Mouse (Mus musculus) intestine, embryonic 16.5 days (tissue): Measurements from ENCODE around the gene P4htm. TPM values are rescaled to one million over a fixed set of nuclear protein-coding genes. Genes with fewer than 3 reads are reported as not detected.

ENCODE experiments used
- ATAC-seq: fragments of 200-750 bp; cut with Nextera tagmentation; 2 replicates; pipeline ENCODE4 v1.8.0; 2017; ENCODE audit warnings: moderate TSS enrichment, moderate library complexity
- H3K27ac ChIP-seq: fragments of 300-500 bp; sonication (generic); 2 replicates; pipeline ENCODE4 v1.5.1; 2014; ENCODE audit warnings: mild to moderate bottlenecking, low read length
- H3K27me3 ChIP-seq: fragments of 300-500 bp; sonication (generic); replicated peaks from 2 replicates; pipeline ENCODE4 v1.6.1; 2014; ENCODE audit warnings: low read length, control low read depth, mixed read lengths; ENCODE audit not compliant: control insufficient read depth, insufficient read depth
- H3K36me3 ChIP-seq: fragments of 300-500 bp; sonication (generic); 2 replicates; pipeline ENCODE4 v1.6.1; 2014; ENCODE audit warnings: low read length, control low read depth; ENCODE audit not compliant: control insufficient read depth, insufficient read depth
- H3K4me1 ChIP-seq: fragments of 300-500 bp; sonication (generic); 2 replicates; pipeline ENCODE4 v1.6.1; 2014; ENCODE audit warnings: low read length, control low read depth, mixed read lengths; ENCODE audit not compliant: control insufficient read depth, insufficient read depth
- H3K4me2 ChIP-seq: fragments of 300-500 bp; sonication (generic); 2 replicates; pipeline ENCODE4 v1.6.1; 2014; ENCODE audit warnings: low read depth, low read length, control low read depth
- H3K4me3 ChIP-seq: fragments of 300-500 bp; sonication (generic); 2 replicates; pipeline ENCODE4 v1.5.1; 2014; ENCODE audit warnings: mild to moderate bottlenecking, low read length
- H3K9ac ChIP-seq: fragments of 300-500 bp; sonication (generic); 2 replicates; pipeline ENCODE4 v1.6.1; 2014; ENCODE audit warnings: low read depth, low read length
- H3K9me3 ChIP-seq: fragments of 300-500 bp; sonication (generic); 2 replicates; pipeline ENCODE4 v1.6.1; 2016; ENCODE audit warnings: low read length, control low read depth; ENCODE audit not compliant: control insufficient read depth
- WGBS: fragments of 180-500 bp; shearing (Covaris S2); extraction: QIAGEN DNeasy Blood & Tissue Kit; methylation state at CpG from one replicate; pipeline ENCODE4 v1.1.7; 2014; 5-methylcytosine and 5-hydroxymethylcytosine counted together
- polyA plus RNA-seq: library from polyadenylated mRNA; unstranded; fragments of >200 nt; fragmentation: Nextera tagmentation; extraction: Ambion mirVana; gene quantifications from 2 replicates; pipeline ENCODE4 v1.2.1, GENCODE M21; 2015

The P4htm gene
- polyA plus RNA-seq, 1 experiment from 2014 or later: 4.5 TPM

DNA sequence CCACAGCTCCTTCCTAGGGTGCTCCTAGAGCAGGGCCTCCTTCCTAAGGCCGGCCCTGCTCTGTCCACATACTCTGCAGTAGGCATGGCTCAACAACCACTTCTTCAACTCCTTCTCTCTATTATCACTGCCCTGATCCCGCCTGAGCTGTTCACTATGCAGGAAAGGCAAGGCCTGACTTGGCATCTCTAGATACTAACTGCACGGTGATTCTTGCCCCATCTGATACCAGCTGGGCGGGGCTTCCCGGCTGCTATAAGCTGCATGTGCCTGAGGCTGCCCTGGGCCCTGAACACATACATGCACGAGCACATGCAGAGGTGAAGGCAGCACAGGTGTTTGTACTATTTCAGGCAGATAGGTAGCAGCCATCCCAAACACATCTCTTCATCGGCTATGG is 33.3 kb downstream of the P4htm start:
- peaks cover 34% of the 10 kb centered on the region for H3K4me1 ChIP-seq
- no peak overlapping the region for H3K4me3 ChIP-seq
- H3K36me3 ChIP-seq: peaks cover 14% of the 10 kb centered on the region
- no peaks in the 10 kb centered on the region for H3K9me3 ChIP-seq
- no peaks in the 10 kb centered on the region for H3K27me3 ChIP-seq
- no peak overlapping the region for H3K4me2 ChIP-seq
- H3K9ac ChIP-seq: no peak overlapping the region
- 72% methylated on average over 7 of the region's 7 CpGs for WGBS
- H3K27ac ChIP-seq: no peak overlapping the region
- ATAC-seq: no peak

DNA sequence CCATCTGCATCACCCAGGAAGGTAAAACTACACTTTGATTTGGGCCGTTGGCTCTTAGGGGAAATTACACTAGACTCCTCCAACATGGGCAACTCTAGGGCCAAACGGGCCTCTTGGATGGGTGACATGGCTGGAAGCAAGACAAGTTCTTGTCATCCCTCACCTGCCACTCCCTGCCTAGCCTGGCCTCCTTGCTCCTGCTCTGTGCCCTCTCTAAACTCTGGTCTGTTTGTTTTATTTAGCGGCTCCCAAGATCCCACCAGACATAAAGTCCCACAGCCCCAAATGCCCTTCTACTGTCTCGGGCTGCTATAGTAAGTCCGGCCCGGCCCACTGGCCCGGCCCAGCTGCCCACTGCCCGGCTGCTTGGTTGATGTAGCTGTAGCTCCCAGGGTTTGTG is 33.8 kb downstream of the P4htm start:
- no peak for ATAC-seq
- no peaks in the 10 kb centered on the region for H3K9me3 ChIP-seq
- peaks cover 15% of the 10 kb centered on the region for H3K36me3 ChIP-seq
- no peaks in the 10 kb centered on the region for H3K27me3 ChIP-seq
- H3K27ac ChIP-seq: no peak overlapping the region
- H3K4me2 ChIP-seq: no peak overlapping the region
- H3K9ac ChIP-seq: no peak overlapping the region
- peaks cover 34% of the 10 kb centered on the region for H3K4me1 ChIP-seq
- WGBS: 89% methylated on average over 8 of the region's 8 CpGs
- H3K4me3 ChIP-seq: no peak overlapping the region

DNA sequence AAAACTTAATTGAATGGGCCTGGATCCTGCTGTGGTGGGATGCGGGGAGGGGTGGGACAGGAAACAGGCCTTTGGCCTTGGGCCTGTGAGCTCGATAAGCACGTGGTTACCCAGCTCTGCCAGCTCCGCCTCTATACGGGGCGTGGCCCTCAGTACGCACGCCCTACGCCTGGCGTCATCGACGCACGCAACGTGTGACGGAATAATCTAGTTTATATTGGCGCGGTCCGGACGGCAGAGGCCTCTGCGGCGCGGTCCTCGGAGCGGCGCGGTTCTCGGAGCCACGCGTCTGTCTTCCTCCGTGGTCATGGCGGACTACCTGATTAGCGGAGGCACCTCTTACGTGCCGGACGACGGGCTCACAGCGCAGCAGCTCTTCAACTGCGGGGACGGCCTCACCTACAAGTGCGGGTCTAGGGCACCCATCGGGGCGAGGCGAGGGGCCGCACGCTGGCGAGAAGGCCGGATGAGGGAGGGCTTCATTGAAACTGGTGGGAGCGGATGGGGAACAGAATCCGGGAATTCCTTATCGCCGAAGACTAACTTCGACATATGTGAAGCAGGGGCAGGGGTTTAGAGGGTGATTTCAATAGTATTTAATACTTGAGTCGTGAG is 37.1 kb downstream of the P4htm start, which contains the start of gene Impdh2:
Impdh2 (plus strand) TSS at position 60 of the 615 bp plus-strand sequence.
- peak within 1 kb of the TSS; percentile 64 for H3K4me3 ChIP-seq
- H3K9me3 ChIP-seq: no peaks in the 10 kb centered on the region
- ATAC-seq: peak; percentile 99
- peaks cover 17% of the 10 kb centered on the region for H3K4me1 ChIP-seq
- peak within 1 kb of the TSS; percentile 79 for H3K9ac ChIP-seq
- peak within 1 kb of the TSS; percentile 59 for H3K27ac ChIP-seq
- no peaks in the 10 kb centered on the region for H3K27me3 ChIP-seq
- peak within 1 kb of the TSS; percentile 74 for H3K4me2 ChIP-seq
- H3K36me3 ChIP-seq: peaks cover 29% of the 10 kb centered on the region
- WGBS: 0% methylated on average over 52 of the region's 53 CpGs

DNA sequence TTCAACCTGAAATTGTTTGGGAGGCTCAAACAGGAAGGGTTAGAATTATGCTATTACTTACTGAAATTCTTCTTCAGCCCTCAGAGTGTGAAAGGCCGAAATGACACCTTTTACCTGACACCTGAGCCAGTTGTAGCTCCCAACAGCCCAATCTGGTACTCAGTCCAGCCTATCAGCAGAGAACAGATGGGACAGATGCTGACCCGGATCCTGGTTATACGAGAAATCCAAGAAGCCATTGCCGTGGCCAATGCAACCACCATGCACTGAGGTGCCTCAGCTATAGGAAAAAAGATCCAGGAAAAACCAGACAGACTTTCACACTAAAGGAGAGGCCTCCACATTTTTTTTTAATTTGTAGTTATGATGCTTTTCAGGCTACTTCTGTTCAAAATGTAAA is 38.3 kb downstream of the P4htm start:
- Histone ChIP-seq H3K27ac (no peak overlapping the region), H3K27me3 (no peaks in the 10 kb centered on the region), H3K4me1 (peaks cover 16% of the 10 kb centered on the region), H3K9ac (no peak overlapping the region), H3K36me3 (peaks cover 31% of the 10 kb centered on the region), H3K9me3 (no peaks in the 10 kb centered on the region), H3K4me2 (no peak overlapping the region), H3K4me3 (no peak overlapping the region)
- 92% methylated on average over 4 of the region's 4 CpGs for WGBS
- ATAC-seq: no peak

DNA sequence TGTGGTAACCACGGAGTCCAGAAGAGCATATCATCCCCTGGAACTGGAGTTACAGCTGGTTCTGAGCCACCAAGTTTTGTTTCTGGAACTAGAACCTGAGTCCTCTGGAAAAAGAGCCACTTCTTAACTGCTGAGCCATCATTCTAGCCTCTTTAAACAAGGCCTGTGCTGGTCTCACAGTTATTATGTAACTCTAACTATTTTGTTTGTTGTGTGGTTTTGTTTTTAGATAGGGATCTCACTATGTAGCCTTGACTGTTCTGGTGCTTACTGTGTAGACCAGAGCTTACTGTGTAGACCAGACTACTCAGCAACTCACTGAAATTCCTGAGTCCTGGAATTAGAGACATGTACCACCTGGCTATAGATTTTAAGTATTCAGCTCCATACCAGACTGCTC is 50.6 kb downstream of the P4htm start:
- no peak overlapping the region for H3K4me3 ChIP-seq
- no peaks in the 10 kb centered on the region for H3K27me3 ChIP-seq
- no peak for ATAC-seq
- no peak overlapping the region for H3K9ac ChIP-seq
- no peak overlapping the region for H3K27ac ChIP-seq
- H3K9me3 ChIP-seq: no peaks in the 10 kb centered on the region
- H3K4me1 ChIP-seq: no peaks in the 10 kb centered on the region
- H3K36me3 ChIP-seq: peaks cover 27% of the 10 kb centered on the region
- no peak overlapping the region for H3K4me2 ChIP-seq
- 78% methylated on average over 1 of the region's 1 CpGs for WGBS

DNA sequence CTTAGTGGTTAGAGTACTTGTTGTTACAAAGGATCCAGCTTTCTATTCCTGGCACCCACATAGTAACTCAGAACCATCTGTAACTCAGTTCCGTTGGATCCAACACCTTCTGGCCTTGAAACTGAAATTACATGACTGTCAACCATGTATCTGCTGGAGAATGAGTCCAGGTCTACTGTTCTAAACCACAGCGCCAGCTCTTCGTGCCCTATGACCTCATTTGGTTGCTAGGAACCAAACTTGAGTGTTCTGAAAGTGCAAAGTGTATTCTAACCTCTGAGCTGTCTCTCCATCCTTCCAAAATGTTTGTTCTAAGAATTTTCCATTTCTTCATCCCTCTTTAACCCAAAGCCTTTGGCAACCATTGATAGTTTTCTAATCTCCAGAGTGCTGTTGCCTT is 51.5 kb downstream of the P4htm start:
- no peak for ATAC-seq
- no peaks in the 10 kb centered on the region for H3K4me1 ChIP-seq
- no peak overlapping the region for H3K4me2 ChIP-seq
- no peaks in the 10 kb centered on the region for H3K27me3 ChIP-seq
- H3K4me3 ChIP-seq: no peak overlapping the region
- WGBS: 87% methylated on average over 3 of the region's 3 CpGs
- H3K27ac ChIP-seq: no peak overlapping the region
- no peak overlapping the region for H3K9ac ChIP-seq
- H3K9me3 ChIP-seq: no peaks in the 10 kb centered on the region
- H3K36me3 ChIP-seq: peaks cover 28% of the 10 kb centered on the region

DNA sequence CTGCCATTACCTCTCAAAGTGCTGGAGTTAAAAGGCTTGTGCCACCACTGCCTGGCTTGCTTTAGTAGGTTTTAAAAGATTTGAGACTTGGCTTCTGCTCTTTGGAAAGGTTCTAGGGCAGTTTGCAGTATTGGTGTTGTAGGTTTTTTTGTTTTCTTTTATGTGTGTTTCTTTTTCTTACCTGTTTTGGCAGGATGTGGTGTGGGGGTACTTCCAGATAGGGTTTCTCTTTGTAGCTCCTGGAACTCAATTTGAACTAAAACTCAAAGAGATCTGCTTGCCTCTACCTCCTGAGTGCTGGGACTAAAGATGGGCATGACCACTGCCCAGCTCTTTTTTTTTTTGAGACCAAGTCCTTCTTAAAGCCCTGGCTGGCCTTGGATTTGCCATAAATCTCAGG is 56.6 kb downstream of the P4htm start:
- Histone ChIP-seq H3K9ac (no peak overlapping the region), H3K36me3 (peaks cover 27% of the 10 kb centered on the region; the same call in 1 of the 2 replicates), H3K4me3 (no peak overlapping the region), H3K4me2 (no peak overlapping the region), H3K27me3 (no peaks in the 10 kb centered on the region), H3K4me1 (no peaks in the 10 kb centered on the region), H3K27ac (no peak overlapping the region), H3K9me3 (no peaks in the 10 kb centered on the region)
- no peak for ATAC-seq

DNA sequence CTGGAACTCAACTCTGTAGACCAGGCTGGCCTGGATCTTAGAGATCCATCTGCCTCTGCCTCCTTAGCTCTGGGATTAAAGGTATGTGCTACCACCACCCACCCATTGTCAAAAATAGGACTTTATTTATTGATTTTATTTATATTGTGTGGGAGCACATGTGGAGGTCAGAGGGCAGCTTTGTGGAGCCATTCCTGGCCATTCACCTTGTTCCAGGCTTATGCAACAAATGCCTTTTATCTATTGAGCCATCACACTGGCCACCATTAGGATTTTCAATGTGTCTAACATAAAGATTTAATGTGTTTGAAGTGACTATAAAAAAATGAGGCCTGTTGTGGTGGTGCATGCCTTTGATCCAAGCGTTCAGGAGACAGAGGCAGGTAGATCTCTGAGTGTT is 66.0 kb downstream of the P4htm start:
- Histone ChIP-seq H3K27ac (no peak overlapping the region), H3K4me3 (no peak overlapping the region), H3K27me3 (no peaks in the 10 kb centered on the region), H3K36me3 (peaks cover 21% of the 10 kb centered on the region), H3K4me1 (no peaks in the 10 kb centered on the region), H3K9ac (no peak overlapping the region), H3K4me2 (no peak overlapping the region), H3K9me3 (no peaks in the 10 kb centered on the region)
- WGBS: 85% methylated on average over 1 of the region's 1 CpGs
- ATAC-seq: no peak

DNA sequence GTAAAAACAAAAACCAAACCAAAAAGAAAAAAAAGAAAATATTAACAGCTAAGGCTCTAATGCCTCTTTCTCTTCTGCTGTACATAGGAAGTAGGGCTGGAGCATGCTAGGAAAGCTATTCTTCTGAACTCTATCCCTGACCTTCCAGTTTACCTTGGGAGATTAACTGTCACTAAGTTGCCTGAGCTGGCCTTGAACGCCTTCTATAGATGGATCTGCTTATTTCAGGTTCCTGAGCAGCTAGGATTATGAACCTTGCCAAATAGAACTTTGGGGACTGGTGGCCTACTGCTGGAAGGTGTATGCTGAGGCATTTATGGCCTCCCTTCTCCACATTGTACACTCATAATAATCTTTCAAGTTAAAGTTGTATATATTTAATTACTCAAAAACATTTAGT is 66.5 kb downstream of the P4htm start:
- Histone ChIP-seq H3K27ac (no peak overlapping the region), H3K36me3 (peaks cover 21% of the 10 kb centered on the region), H3K4me2 (no peak overlapping the region), H3K4me3 (no peak overlapping the region), H3K4me1 (no peaks in the 10 kb centered on the region), H3K9me3 (no peaks in the 10 kb centered on the region), H3K9ac (no peak overlapping the region), H3K27me3 (no peaks in the 10 kb centered on the region)
- 89% methylated on average over 1 of the region's 1 CpGs for WGBS
- ATAC-seq: no peak
